Mouse (Mus musculus) ES-Bruce4 (cell line): ENCODE results near the gene Srrd. TPM values are rescaled to one million over a fixed set of nuclear protein-coding genes. Genes with fewer than 3 reads are reported as not detected.

ENCODE experiments used
- H3K27ac ChIP-seq: 2 replicates; pipeline ENCODE4 v1.5.1; 2012; ENCODE audit warnings: low read length, inconsistent platforms; ENCODE audit not compliant: insufficient read depth
- H3K27me3 ChIP-seq: 2 replicates; pipeline ENCODE4 v1.6.1; 2012; ENCODE audit warnings: mild to moderate bottlenecking, low read length, inconsistent platforms; ENCODE audit not compliant: control insufficient read depth, poor library complexity, insufficient read depth, severe bottlenecking
- H3K36me3 ChIP-seq: 2 replicates; pipeline ENCODE4 v1.6.1; 2012; ENCODE audit warnings: inconsistent platforms, mild to moderate bottlenecking, low read length, moderate library complexity; ENCODE audit not compliant: control insufficient read depth, poor library complexity, insufficient read depth, severe bottlenecking
- H3K4me1 ChIP-seq: one replicate; pipeline ENCODE4 v1.8.1; 2011; ENCODE audit warnings: low read length; ENCODE audit not compliant: control insufficient read depth, insufficient read depth
- H3K4me3 ChIP-seq: 2 replicates; pipeline ENCODE4 v1.5.1; 2011; ENCODE audit warnings: low read depth, mild to moderate bottlenecking, low read length
- H3K9ac ChIP-seq: 2 replicates; pipeline ENCODE4 v1.6.1; 2012; ENCODE audit warnings: low read depth, mild to moderate bottlenecking, inconsistent platforms; ENCODE audit not compliant: poor library complexity, severe bottlenecking
- H3K9me3 ChIP-seq: replicated peaks from 2 replicates; pipeline ENCODE4 v1.6.1; 2012; ENCODE audit warnings: mild to moderate bottlenecking, low read length, inconsistent platforms; ENCODE audit not compliant: control insufficient read depth, poor library complexity, insufficient read depth, severe bottlenecking
- CTCF ChIP-seq: IDR thresholded peaks from one replicate; pipeline ENCODE4 v1.8.1; 2011; ENCODE audit warnings: low read depth, low read length
- EP300 ChIP-seq: IDR thresholded peaks from 2 replicates; pipeline ENCODE4 v1.6.1; 2011; ENCODE audit warnings: low read depth, low read length; ENCODE audit not compliant: insufficient read depth
- POLR2A ChIP-seq: IDR thresholded peaks from one replicate; pipeline ENCODE4 v1.8.1; 2011; ENCODE audit warnings: low read length; ENCODE audit not compliant: insufficient read depth
- polyA plus RNA-seq: library from polyadenylated mRNA; stranded (reverse); fragments of >200 nt; gene quantifications from 2 replicates; pipeline ENCODE4 v1.2.4, GENCODE M21; 2011; ENCODE audit warnings: low read depth; ENCODE audit not compliant: missing spikeins, insufficient read depth, insufficient read length

The Srrd gene
- polyA plus RNA-seq, 1 experiment, result 19.1 TPM

DNA sequence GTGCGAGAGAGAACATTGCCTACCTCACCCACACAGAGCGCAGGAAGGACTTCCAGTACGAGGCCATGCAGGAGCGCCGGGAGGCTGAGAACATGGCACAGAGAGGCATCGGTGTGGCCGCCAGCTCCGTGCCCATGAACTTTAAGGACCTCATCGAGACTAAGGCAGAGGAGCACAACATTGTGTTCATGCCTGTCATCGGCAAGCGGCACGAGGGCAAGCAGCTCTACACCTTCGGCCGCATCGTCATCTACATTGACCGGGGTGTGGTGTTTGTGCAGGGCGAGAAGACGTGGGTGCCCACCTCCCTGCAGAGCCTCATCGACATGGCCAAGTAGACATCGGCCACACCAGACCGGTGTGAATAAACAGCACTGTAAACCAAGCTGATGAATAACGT is 5.8 kb downstream of the Srrd start:
- Histone ChIP-seq H3K36me3 (peaks cover 34% of the 10 kb centered on the region), H3K27me3 (no peaks in the 10 kb centered on the region), H3K9ac (no peak overlapping the region), H3K4me3 (no peak overlapping the region), H3K9me3 (no peaks in the 10 kb centered on the region), H3K4me1 (no peaks in the 10 kb centered on the region), H3K27ac (no peak overlapping the region)
- TF ChIP-seq CTCF (no peak), EP300 (no peak), POLR2A (no peak)

DNA sequence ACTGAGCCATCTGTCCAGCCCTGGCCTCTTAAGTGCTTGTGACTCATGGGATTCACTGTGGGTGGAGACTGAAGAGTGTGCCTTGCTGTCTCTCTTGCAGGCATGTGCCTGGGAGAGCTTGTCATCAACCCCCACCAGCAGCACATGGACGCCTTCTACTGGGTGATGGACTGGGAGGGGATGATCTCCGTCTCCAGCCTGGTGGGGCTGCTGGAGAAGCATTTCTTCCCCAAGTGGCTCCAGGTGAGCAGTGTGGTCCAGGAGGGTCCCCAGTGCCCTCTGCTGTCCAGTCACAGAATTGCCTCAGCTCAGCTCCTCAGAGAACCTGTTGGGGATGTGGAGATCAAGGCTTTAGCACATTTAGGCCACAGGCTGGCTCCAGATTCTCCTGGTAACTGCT is 7.4 kb downstream of the Srrd start:
- no peak overlapping the region for H3K4me3 ChIP-seq
- no peak overlapping the region for H3K9ac ChIP-seq
- peaks cover 34% of the 10 kb centered on the region for H3K36me3 ChIP-seq
- no peak overlapping the region for H3K27ac ChIP-seq
- H3K27me3 ChIP-seq, result no peaks in the 10 kb centered on the region
- no peaks in the 10 kb centered on the region for H3K4me1 ChIP-seq
- H3K9me3 ChIP-seq, result no peaks in the 10 kb centered on the region
- TF ChIP-seq CTCF (peak; percentile 82), EP300 (no peak)

DNA sequence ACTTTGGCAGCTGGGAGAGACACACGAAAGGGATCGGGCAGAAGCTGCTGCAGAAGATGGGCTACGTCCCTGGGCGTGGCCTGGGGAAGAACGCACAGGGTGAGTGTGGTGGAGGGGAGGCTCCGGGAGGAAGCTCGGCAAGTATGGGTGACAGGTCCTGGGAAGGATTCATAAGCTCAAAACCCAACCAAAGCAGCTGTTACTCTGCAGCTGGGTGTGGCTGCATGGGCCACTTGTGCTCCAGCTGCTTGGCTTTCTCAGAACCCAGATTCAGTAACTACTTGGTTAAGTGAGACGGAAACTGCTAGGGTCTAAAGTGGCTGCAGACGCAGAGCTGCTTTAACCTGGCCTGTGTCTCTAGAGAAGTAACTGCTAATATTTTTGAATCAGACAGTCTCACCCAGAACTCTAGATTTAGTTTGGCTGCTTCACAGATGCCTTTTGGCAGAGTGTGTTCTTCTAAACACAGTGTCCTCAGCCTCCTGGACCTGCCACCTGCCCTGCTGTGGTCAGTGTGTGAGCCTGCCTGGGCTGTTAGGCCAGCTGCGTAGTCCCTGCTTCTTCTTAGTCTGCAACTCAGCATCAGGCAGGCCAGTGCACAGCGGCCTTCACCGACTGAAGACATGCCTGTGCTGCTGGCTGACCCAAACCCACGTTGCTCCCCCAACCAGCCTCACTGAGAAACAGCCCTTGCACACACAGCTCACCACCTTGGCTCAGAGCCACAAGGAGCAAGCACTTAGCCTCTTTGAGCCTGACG is 12.9 kb downstream of the Srrd start:
- peaks cover 12% of the 10 kb centered on the region for H3K36me3 ChIP-seq

DNA sequence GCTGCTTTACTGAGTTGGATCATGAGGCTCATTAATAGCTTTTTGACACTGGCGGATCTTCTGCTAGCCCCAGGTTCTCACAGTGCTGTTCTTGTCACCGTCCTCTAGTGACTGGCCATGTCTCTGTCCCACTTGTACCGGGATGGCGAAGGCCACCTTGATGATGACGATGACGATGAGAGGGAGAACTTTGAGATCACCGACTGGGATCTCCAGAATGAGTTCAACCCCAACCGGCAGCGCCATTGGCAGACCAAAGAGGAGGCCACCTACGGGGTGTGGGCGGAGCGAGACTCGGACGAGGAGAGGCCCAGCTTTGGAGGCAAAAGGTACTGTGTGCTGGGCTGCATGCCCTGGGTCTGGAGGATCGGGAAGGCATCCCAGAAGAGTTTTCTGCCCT is 15.0 kb downstream of the Srrd start:
- H3K4me1 ChIP-seq, result no peaks in the 10 kb centered on the region
- no peaks in the 10 kb centered on the region for H3K9me3 ChIP-seq
- no peak overlapping the region for H3K9ac ChIP-seq
- H3K27ac ChIP-seq, result no peak overlapping the region
- TF ChIP-seq POLR2A (no peak), CTCF (no peak), EP300 (no peak)
- H3K4me3 ChIP-seq, result no peak overlapping the region
- H3K36me3 ChIP-seq, result peaks cover 3% of the 10 kb centered on the region; the same call in 1 of the 2 replicates
- H3K27me3 ChIP-seq, result no peaks in the 10 kb centered on the region

More for the DNA sequence above, 12.9 kb downstream of the Srrd start:
- no peak overlapping the region for H3K9ac ChIP-seq
- no peak for TF ChIP-seq CTCF
- no peak for TF ChIP-seq EP300
- TF ChIP-seq POLR2A, result no peak
- H3K4me3 ChIP-seq, result no peak overlapping the region
- no peaks in the 10 kb centered on the region for H3K9me3 ChIP-seq
- no peaks in the 10 kb centered on the region for H3K27me3 ChIP-seq
- H3K27ac ChIP-seq, result no peak overlapping the region
- no peaks in the 10 kb centered on the region for H3K4me1 ChIP-seq

DNA sequence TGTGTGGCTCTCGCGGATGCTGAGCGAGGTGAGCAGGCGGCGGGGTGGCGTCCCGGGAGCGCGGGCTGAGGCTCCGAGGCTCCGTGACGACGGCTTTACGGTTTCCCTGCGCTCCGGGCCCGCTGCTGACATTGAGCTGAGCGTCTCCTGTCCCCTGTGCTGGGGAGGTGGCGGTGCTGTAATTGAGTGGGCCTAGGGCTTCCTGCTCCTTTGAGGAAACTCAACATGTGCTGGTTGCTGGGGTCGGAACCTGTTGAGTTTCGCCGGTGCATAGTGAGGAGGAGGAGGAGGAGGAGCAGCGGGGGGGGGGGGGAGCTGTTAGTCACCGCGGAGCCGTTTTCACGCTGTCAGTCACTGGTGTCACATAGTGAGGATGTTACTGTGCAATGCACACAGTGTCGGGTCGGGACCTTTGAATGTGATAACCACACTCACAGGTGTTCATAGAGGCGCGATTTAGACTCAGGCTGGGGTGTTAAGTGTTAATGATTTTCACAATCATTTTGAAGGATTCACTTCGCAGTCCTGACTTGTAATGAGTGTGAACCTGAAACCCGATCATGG is 16.3 kb downstream of the Srrd start:
- TF ChIP-seq POLR2A (no peak), EP300 (no peak), CTCF (no peak)
- H3K27ac ChIP-seq, result no peak overlapping the region

More for the DNA sequence above, 16.3 kb downstream of the Srrd start:
- Histone ChIP-seq H3K27me3 (no peaks in the 10 kb centered on the region), H3K9ac (peak overlapping the region; percentile 52), H3K4me3 (peak overlapping the region; percentile 97), H3K4me1 (no peaks in the 10 kb centered on the region), H3K9me3 (no peaks in the 10 kb centered on the region), H3K36me3 (peaks cover 3% of the 10 kb centered on the region; the same call in 1 of the 2 replicates)
